Mouse (Mus musculus) forebrain, embryonic 14.5 days (tissue): Measurements from ENCODE around the gene Akap12. TPM values are rescaled to one million over a fixed set of nuclear protein-coding genes. Genes with fewer than 3 reads are reported as not detected.

Experiments used
- ATAC-seq: fragments of 200-750 bp; cut with Nextera tagmentation; 2 replicates; pipeline ENCODE4 v1.8.0; 2017; ENCODE audit warnings: mild to moderate bottlenecking, moderate library complexity
- DNase-seq: peaks from one replicate; pipeline ENCODE4 v3.0.0-alpha.2; 2015; ENCODE audit warnings: low spot score
- H3K27ac ChIP-seq: fragments of 300-500 bp; sonication (generic); 2 replicates; pipeline ENCODE4 v1.5.1; 2014; ENCODE audit warnings: low read depth, mild to moderate bottlenecking, control low read depth, low read length, moderate library complexity
- H3K27me3 ChIP-seq: fragments of 300-500 bp; sonication (generic); replicated peaks from 2 replicates; pipeline ENCODE4 v1.6.1; 2014; ENCODE audit warnings: low read length, control low read depth, mixed read lengths; ENCODE audit not compliant: control insufficient read depth, insufficient read depth
- H3K36me3 ChIP-seq: fragments of 300-500 bp; sonication (generic); 2 replicates; pipeline ENCODE4 v1.6.1; 2014; ENCODE audit warnings: low read length, control low read depth; ENCODE audit not compliant: control insufficient read depth, insufficient read depth
- H3K4me1 ChIP-seq: fragments of 300-500 bp; sonication (generic); 2 replicates; pipeline ENCODE4 v1.6.1; 2014; ENCODE audit warnings: antibody characterized with exemption, low read length, control low read depth; ENCODE audit not compliant: control insufficient read depth, insufficient read depth
- H3K4me2 ChIP-seq: fragments of 300-500 bp; sonication (generic); 2 replicates; pipeline ENCODE4 v1.6.1; 2014; ENCODE audit warnings: mild to moderate bottlenecking, control low read depth, low read length
- H3K4me3 ChIP-seq: fragments of 300-500 bp; sonication (generic); 2 replicates; pipeline ENCODE4 v1.5.1; 2014; ENCODE audit warnings: low read depth, low read length, control low read depth
- H3K9ac ChIP-seq: fragments of 300-500 bp; sonication (generic); 2 replicates; pipeline ENCODE4 v1.6.1; 2014; ENCODE audit warnings: mild to moderate bottlenecking, low read length, control low read depth, moderate library complexity
- H3K9me3 ChIP-seq: fragments of 300-500 bp; sonication (generic); replicated peaks from 2 replicates; pipeline ENCODE4 v1.6.1; 2016; ENCODE audit warnings: low read length, control low read depth, mixed read lengths; ENCODE audit not compliant: control insufficient read depth
- WGBS: fragments of 180-500 bp; shearing (Covaris S2); extraction: QIAGEN DNeasy Blood & Tissue Kit; methylation state at CpG from one replicate; pipeline ENCODE4 v1.1.7; 2014; 5-methylcytosine and 5-hydroxymethylcytosine counted together
- polyA plus RNA-seq: library from polyadenylated mRNA; unstranded; fragments of >200 nt; fragmentation: Nextera tagmentation; extraction: Ambion mirVana; gene quantifications from 2 replicates; pipeline ENCODE4 v1.2.1, GENCODE M21; 2014

Akap12 gene
- polyA plus RNA-seq: 17.7 and 20.6 TPM in 2 replicates

DNA sequence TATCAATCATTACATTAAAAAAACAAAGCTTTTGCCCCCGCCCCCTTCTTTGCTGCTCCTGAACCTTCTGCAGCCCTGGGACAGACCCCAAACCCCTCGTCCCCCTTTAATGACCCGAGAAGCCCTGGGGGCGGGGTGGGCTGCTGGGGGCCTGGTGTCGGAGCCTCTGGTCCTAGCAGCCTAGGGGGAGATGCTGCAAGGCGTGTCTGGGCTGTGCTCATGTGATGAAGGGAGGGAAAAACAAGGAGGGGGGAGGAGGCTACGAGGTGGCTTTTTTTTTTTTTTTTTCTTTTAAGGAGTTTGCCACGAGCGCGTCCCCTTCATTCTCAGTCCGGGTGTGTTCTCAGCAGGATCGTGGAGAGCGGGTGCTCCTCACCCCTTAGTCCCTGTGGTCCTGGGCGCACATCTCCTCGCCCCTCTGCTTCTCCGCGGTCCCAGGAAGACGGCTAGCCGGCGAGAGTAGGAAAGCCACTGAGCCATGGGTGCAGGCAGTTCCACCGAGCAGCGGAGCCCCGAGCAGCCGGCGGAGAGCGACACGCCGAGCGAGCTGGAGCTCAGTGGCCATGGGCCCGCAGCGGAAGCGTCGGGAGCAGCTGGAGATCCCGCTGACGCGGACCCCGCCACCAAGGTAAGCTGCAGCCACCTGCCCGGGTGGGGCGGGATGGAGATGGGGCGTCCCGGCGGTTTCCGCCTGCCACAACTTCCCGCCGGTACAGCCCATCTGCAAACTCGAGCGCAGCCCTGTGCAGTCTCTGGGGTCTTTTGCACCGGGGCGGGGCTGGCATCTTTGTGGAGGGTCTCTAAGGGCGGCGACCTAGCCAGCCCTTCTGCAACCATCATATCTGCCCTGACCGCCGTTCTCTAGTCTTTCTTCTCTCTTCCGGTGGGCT lies at the start of gene Akap12:
TSS of gene Akap12 (plus strand) at position 340 of the 890 bp plus-strand sequence.
- Histone ChIP-seq H3K4me1 (peaks cover 4% of the 10 kb centered on the region; the same call in 1 of the 2 replicates), H3K36me3 (no peaks in the 10 kb centered on the region), H3K9ac (peak within 1 kb of the TSS; percentile 77), H3K27me3 (no peaks in the 10 kb centered on the region), H3K27ac (peak within 1 kb of the TSS; percentile 44; the same call in 1 of the 2 replicates), H3K4me2 (peak within 1 kb of the TSS; percentile 93), H3K4me3 (peak within 1 kb of the TSS; percentile 67), H3K9me3 (no peaks in the 10 kb centered on the region)
- WGBS: under 1% methylated on average over 52 of the region's 54 CpGs
- ATAC-seq: peak; percentile 82
- DNase-seq: peak; percentile 62

DNA sequence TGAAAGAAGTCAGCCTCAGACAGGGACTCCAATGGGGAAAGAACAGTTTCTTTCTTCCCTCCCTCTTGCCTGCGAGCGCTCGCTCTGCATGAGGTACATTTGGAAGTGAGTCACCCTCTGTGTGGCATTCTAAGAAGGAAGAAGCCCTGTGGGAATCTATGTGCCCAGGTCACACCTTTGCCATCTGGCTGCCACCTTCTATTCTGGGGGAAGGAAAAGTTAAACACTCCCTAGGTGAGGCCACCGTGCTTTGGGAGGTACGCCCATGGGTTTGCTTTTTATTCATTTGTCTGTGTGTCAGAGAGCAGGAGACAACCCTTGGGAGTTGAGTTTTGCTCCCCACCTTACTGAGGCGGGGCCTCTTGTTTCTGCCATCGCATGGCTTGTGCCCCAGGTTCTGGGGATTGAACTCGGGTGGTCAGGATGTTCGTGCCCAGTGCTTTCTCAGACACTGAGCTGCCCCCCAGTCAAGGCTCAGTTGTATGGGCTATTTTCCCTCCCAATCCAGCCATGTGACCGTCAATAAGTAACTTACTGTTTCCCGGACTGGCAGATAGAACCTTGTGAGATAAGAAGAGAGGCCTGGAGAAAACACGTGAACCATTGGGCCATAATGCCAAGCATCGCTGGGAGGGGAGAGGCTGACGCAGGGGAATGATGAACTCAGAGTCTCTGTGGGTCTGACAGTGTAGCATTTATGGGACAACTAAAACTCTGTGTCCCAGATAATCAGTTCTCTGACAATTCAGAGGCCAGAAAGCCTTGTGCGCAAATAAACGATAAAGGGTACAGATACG lies 35.4 kb upstream of the Akap12 start:
- Histone ChIP-seq H3K4me1 (no peaks in the 10 kb centered on the region), H3K27me3 (no peaks in the 10 kb centered on the region), H3K9me3 (no peaks in the 10 kb centered on the region), H3K36me3 (no peaks in the 10 kb centered on the region), H3K4me3 (no peak overlapping the region), H3K4me2 (no peak overlapping the region), H3K27ac (no peak overlapping the region), H3K9ac (no peak overlapping the region)
- whole genome bisulfite sequencing: 82% methylated on average over 17 of the region's 17 CpGs
- ATAC-seq (no peak), DNase-seq (no peak)

DNA sequence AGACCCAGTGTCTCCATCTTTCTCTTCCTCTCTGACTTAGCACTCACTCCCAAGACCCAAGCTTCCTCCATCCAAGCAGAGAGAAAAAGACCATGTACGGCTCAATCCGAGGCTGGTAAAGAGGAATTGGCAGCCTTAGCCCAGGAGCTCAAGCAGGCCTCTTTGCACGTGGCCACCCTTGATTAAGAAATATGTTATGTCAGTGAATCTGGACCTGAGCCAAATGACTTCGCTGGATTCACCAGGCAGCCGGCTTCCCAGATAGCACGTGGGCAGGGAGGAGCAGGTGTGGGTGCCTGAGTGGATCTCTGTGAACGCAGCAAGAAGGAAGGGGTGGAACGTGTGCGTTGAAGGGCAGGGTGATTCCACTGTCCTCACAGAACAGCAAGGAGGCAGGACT lies 33.1 kb upstream of the Akap12 start:
- no peaks in the 10 kb centered on the region for H3K4me1 ChIP-seq
- 35% methylated on average over 9 of the region's 9 CpGs for WGBS
- H3K9me3 ChIP-seq: no peaks in the 10 kb centered on the region
- peak; percentile 87; the same call in 1 of the 2 replicates for ATAC-seq
- H3K36me3 ChIP-seq: no peaks in the 10 kb centered on the region
- peak; percentile 76 for DNase-seq
- H3K4me2 ChIP-seq: no peak overlapping the region
- H3K27me3 ChIP-seq: no peaks in the 10 kb centered on the region
- H3K4me3 ChIP-seq: no peak overlapping the region
- no peak overlapping the region for H3K27ac ChIP-seq
- H3K9ac ChIP-seq: no peak overlapping the region

DNA sequence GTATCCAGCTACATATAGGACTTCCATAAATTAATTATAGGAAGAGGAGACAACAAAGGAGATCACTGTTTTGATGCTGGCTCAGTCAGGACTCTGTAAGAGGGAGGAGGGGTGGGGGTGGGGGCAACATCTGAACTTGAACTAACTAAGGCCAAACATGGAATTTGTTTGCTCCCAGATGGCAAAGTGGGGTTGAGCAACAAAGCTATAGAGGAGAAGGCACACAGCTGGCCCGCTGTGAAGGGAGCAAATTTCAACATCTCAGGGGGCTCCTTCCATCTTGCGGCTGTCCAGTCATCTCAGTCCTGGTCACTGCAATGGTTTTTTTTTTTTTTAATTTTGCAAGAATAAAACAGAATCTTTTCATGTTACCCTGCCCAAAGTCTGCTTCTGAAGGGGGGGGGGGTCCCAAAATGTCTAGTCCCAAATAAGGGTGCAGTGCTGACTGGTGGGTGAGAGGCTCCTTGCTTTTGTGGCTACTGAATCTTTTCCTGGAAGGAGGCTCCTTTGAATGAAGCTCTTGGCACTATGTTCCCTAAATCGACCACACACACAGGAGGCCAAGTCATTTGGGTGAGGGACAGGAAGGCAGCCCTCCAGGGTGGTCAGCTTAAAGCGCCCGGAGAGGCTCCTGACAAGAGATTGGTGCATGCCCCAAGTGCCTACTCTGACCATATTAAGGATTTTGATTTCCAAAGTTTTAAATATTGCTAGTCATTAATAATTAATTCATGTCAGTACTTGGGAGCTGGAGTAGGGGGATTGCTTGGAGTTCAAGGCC lies 26.2 kb upstream of the Akap12 start:
- Histone ChIP-seq H3K4me1 (no peaks in the 10 kb centered on the region), H3K36me3 (no peaks in the 10 kb centered on the region), H3K4me2 (no peak overlapping the region), H3K9me3 (no peaks in the 10 kb centered on the region), H3K27ac (no peak overlapping the region), H3K4me3 (no peak overlapping the region), H3K9ac (no peak overlapping the region), H3K27me3 (no peaks in the 10 kb centered on the region)
- DNase-seq (no peak), ATAC-seq (no peak)
- WGBS: 75% methylated on average over 5 of the region's 5 CpGs

DNA sequence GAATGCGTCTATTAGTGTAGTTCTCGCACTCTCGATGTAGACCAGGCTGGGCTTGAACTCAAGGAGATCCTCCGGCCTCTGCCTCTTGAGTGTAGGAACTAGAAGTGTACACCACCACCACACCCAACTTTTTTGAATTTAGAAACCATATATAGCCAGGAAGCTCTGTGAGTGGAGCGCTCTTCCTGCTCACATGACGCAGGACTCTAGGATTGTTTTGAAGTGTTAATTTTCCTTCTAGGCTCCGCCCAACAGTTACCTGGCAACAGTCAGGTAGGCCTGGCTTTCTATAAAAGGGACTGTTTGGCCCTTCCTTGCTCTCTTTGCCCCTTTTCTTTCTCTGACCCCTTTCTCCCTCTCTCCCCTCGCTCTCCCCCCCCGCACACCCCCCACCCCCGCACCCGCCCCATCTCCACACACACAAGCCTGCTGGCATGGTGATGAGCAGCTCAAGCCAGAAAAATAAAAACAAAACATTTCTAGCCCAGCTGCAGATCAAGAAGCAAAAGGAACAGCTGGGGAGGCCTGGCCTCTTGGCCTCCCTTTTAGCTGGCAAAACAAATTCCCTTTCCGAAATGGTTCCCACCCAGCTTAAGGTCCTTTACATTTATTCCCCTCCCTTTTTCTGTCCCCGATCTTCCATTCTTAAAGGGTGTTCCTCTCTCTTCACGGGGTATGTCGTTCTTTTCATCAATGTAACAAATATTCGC lies 22.4 kb upstream of the Akap12 start:
- Histone ChIP-seq H3K4me1 (no peaks in the 10 kb centered on the region), H3K4me3 (no peak overlapping the region), H3K9ac (no peak overlapping the region), H3K9me3 (no peaks in the 10 kb centered on the region), H3K4me2 (no peak overlapping the region), H3K27ac (no peak overlapping the region), H3K36me3 (no peaks in the 10 kb centered on the region), H3K27me3 (no peaks in the 10 kb centered on the region)
- 88% methylated on average over 16 of the region's 16 CpGs for WGBS
- no peak for DNase-seq
- no peak for ATAC-seq

DNA sequence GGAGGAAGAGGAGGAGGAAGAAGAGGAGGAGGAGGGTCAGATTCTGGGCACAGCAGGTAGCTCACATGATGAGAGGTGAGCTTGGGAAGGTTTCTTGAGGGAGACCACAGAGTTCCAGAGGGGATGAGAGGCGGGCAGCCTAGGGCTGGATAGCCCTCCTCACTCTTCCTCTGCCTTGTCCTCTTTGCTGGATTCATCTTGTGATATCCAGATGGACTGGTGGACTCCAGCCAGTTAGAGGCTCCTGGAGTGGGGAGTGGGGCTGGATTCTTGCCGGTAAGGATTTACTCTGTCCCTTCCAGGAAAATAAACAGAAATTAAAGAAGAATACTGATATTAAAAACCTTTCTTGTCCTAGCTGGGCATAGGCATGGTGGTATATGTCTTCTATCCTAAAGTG lies 20.4 kb upstream of the Akap12 start:
- H3K27me3 ChIP-seq: no peaks in the 10 kb centered on the region
- H3K4me3 ChIP-seq: no peak overlapping the region
- H3K36me3 ChIP-seq: no peaks in the 10 kb centered on the region
- no peak for DNase-seq
- H3K9ac ChIP-seq: no peak overlapping the region
- ATAC-seq: no peak
- no peak overlapping the region for H3K4me2 ChIP-seq
- H3K9me3 ChIP-seq: no peaks in the 10 kb centered on the region
- 88% methylated on average over 2 of the region's 2 CpGs for WGBS
- 0 out of 2 replicates have a peak, but pooled peaks cover 2% of the 10 kb centered on the region for H3K4me1 ChIP-seq
- no peak overlapping the region for H3K27ac ChIP-seq

DNA sequence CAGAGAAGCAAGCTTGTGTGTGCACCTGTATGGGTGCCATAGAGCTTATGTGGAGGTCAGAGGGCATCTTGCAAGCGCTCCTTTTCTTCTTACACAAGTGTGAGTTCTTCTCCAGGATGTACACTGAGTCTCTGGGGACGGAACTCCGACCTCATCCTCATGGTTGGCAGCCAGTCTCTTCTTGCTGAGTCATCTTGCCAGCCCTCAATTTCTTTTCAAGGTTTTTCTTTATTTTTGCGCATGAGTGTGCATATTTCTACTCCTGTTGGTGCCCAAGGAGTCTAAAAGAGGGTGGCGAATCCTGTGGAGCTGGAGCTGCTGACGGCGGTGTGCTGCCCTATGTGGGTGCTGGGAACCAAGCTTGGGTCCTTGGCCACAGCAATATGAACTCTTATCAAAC lies 19.8 kb upstream of the Akap12 start:
- H3K9ac ChIP-seq: no peak overlapping the region
- 92% methylated on average over 7 of the region's 7 CpGs for WGBS
- H3K36me3 ChIP-seq: no peaks in the 10 kb centered on the region
- ATAC-seq (no peak), DNase-seq (no peak)
- H3K4me3 ChIP-seq: no peak overlapping the region
- no peaks in the 10 kb centered on the region for H3K27me3 ChIP-seq
- H3K9me3 ChIP-seq: no peaks in the 10 kb centered on the region
- H3K27ac ChIP-seq: no peak overlapping the region
- H3K4me2 ChIP-seq: no peak overlapping the region
- 0 out of 2 replicates have a peak, but pooled peaks cover 2% of the 10 kb centered on the region for H3K4me1 ChIP-seq

DNA sequence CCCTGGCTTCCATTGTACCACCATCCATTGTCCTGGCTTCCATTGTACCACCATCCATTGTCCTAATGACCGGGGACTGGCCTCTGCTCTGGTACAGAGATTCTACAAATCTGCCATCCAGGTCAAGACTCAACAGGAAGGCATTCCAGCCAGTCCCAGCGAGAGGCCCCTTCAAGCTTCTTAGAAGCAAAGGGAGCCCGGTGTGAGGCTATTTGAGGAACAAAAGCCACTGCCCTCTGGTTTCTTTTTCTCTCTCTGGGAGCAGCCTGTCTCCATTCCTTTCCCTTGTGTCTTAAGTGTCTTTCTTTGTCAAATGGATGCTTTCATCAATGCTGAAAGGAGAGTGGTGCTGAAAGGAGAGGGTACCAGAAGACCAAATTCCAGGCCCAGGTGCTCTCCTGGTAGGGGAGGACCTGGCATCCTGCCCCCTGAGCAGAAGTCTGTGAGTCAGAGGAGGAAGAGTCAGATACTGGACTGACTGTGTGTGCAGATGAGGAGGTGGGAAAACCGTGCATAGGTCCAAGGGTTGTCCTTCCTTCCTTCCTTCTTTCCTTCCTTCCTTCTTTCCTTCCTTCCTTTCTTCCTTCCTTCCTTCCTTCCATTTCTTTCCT lies 16.8 kb upstream of the Akap12 start:
- Histone ChIP-seq H3K4me3 (no peak overlapping the region), H3K27me3 (no peaks in the 10 kb centered on the region), H3K27ac (no peak overlapping the region), H3K9ac (no peak overlapping the region), H3K4me2 (no peak overlapping the region), H3K9me3 (no peaks in the 10 kb centered on the region), H3K4me1 (0 out of 2 replicates have a peak, but pooled peaks cover 2% of the 10 kb centered on the region), H3K36me3 (no peaks in the 10 kb centered on the region)
- ATAC-seq: no peak
- WGBS: 8% methylated on average over 4 of the region's 4 CpGs
- no peak for DNase-seq
